Mouse (Mus musculus) liver, embryonic 14.5 days (tissue): ENCODE measurements around the gene Acoxl.

Experiments
- CTCF ChIP-seq: IDR thresholded peaks from 2 replicates; pipeline ENCODE4 v1.5.1; 2016; ENCODE audit warnings: antibody characterized with exemption, low read depth, control low read depth
- EP300 ChIP-seq: IDR thresholded peaks from 2 replicates; pipeline ENCODE4 v1.6.1; 2016; ENCODE audit warnings: antibody characterized with exemption, low read depth

GRCm38 (mm10) chr2:127831401-127832102, 7.1 kb upstream of the Acoxl start, which contains the start of gene Bub1:
- TF ChIP-seq CTCF (no peak), EP300 (no peak)
